Comparison of ENCODE assay signal across 9 mouse cellular contexts in genomic region chr17:9169371-9169770, GRCm38 (mm10).
A peak's percentile ranks its signal among the peaks of the same experiment; 100 is the strongest.
DNase-seq lines count a peak whose midpoint lies in the region; ATAC-seq lines count a peak whose summit lies in the region.
"Had no signal": no experiment of that assay in that cellular context is flagged by ENCODE, and none has a peak within 500 bp of the region (broad histone marks: within the 10 kb centered on the region; RNA-seq: fewer than 3 reads in every experiment).

No protein-coding gene starts in this region.

- no peaks in the 10 kb centered on the region for H3K36me3 ChIP-seq in forebrain, embryonic 10.5 days (replicated peaks)
- H3K36me3 ChIP-seq in forebrain, embryonic 12.5 days (replicated peaks) = no peaks in the 10 kb centered on the region
- H3K36me3 ChIP-seq: liver, embryonic 13.5 days had no signal

- peak; percentile 61 for DNase-seq in forebrain, embryonic 10.5 days (ENCODE audit: extremely low spot score, low spot score)
- DNase-seq in NIH3T3 (ENCODE audit: low read depth) = peak; percentile 80
- peak; percentile 66 to 85 for DNase-seq in heart, postnatal 10 days
- peak; percentile 52 to 88 for DNase-seq in layer of hippocampus, adult 8-10 months (ENCODE audit: low spot score in 2 of 2)
- peak; percentile 78 for DNase-seq in lung, postnatal 10 days
- DNase-seq in right cerebral cortex, adult 2 months (ENCODE audit: low spot score in 2 of 2) = peak; percentile 88 to 91
- DNase-seq: liver, embryonic 13.5 days had no signal

- no peaks in the 10 kb centered on the region for H3K9me3 ChIP-seq in forebrain, embryonic 10.5 days
- H3K9me3 ChIP-seq in forebrain, embryonic 12.5 days = no peaks in the 10 kb centered on the region
- H3K9me3 ChIP-seq: liver, embryonic 13.5 days had no signal

- H3K27me3 ChIP-seq in forebrain, embryonic 10.5 days (ENCODE audit: poor library complexity, severe bottlenecking) = peaks cover 14% of the 10 kb centered on the region
- H3K27me3 ChIP-seq in forebrain, embryonic 12.5 days = no peaks in the 10 kb centered on the region

- WGBS in forebrain, embryonic 10.5 days = 25% methylated on average over 11 of the region's 11 CpGs
- 16% methylated on average over 11 of the region's 11 CpGs for WGBS in forebrain, embryonic 12.5 days

- peaks cover 23% of the 10 kb centered on the region for H3K4me1 ChIP-seq in forebrain, embryonic 10.5 days
- peaks cover 31% of the 10 kb centered on the region for H3K4me1 ChIP-seq in forebrain, embryonic 12.5 days

- no peak for ATAC-seq in forebrain, embryonic 12.5 days (ENCODE audit: low FRiP score)
- peak; percentile 64 for ATAC-seq in common myeloid progenitor, adult 5-6 weeks (replicated peaks; ENCODE audit: low read depth, poor library complexity, severe bottlenecking)

- no peak overlapping the region for H3K4me3 ChIP-seq in forebrain, embryonic 10.5 days
- no peak overlapping the region for H3K4me3 ChIP-seq in forebrain, embryonic 12.5 days (replicated peaks)
- H3K4me3 ChIP-seq: liver, embryonic 13.5 days had no signal

- H3K4me2 ChIP-seq in forebrain, embryonic 12.5 days = no peak overlapping the region
- H3K4me2 ChIP-seq: liver, embryonic 13.5 days had no signal

- no peak overlapping the region for H3K27ac ChIP-seq in forebrain, embryonic 10.5 days
- no peak overlapping the region for H3K27ac ChIP-seq in forebrain, embryonic 12.5 days
- H3K27ac ChIP-seq: liver, embryonic 13.5 days had no signal

- no peak overlapping the region for H3K9ac ChIP-seq in forebrain, embryonic 12.5 days
- H3K9ac ChIP-seq: liver, embryonic 13.5 days had no signal

- intact Hi-C loops in heart, postnatal 10 days (cut with DNase I) = loop anchor here (2.0 to 5.0 kb wide), 6 partner anchors 137 to 1898 kb away; no protein-coding TSS in a partner anchor
